Mouse (Mus musculus) mouse embryonic stem cell (cell line): ENCODE measurements around the gene Card9.

ENCODE experiments used
- in situ Hi-C, 2 experiments: fragments of 300-500 bp; cut with MboI; formaldehyde crosslinking; loops; 1 replicate in 1 of 2; 3 replicates in 1 of 2; pipeline ENCODE4 v1.14.3; 2019 to 2020; ENCODE audit warnings: low sequenced_read_pairs in 2 of 2, low pct_unique_long_range_greater_than_20kb in 1 of 2, mixed read lengths in 1 of 2; ENCODE audit not compliant: unreplicated experiment in 1 of 2

Gene Card9

DNA sequence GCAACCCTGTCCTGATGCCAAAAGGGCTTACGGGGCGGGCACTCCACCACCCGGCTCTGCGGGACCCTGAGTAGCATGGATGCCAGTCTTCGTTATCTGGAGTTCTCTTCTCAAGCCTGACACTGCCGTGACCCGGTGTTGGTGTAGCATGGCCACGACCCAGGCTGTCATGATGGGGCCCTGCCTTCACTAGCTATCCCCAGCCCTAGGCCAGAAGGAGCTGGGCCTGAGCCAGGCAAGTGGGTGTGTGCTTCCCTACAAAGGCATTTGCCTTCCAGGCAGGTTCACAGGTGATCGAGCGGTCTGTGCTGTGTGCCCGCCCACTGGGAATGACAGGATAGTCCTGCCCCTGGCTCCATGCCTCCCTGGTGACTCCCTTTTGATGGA lies 44.8 kb downstream of the Card9 start:
- in situ Hi-C loops = loop anchor here (5.0 to 25.0 kb wide), 2 partner anchors 246 kb away; no protein-coding TSS in a partner anchor

DNA sequence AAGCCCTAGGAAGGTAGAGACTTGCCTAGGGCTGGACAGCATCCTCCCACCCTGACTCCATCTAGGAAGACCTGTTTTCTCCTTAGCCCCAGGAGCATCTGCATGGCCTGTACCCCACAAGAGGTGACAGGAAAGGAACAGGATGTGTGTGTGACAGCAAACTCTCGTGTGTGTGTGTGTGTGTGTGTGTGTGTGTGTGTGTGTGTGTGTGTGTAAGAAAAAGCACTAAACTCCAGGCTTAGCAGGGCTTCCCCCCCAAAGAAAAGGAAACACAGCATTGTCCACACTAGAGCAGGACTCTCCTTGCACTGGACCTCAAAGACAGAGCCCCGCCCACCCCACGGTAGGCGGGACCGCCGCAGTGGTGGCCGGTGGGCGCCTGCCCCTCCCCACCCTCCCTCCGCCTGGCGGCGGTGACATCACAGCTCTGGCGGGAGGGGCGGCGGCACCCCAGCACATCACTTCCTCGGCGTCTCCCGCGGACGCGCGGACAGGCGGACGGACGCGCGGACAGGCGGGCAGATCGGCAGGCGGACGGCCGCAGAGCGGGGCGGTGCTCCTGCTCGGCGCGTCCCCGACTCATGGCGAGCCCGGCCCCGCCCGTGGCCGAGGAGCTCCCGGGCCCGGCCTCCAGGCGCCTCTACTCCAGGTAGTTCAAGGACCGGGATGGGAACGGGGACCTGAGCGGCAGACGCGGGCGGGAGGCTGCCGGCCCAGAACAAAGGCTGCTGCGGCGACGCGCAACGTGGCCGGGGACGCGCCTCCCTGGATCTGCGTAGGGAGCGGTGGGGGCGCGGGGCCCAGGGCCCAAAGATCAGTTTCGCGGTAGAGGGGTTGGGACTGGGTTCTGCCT lies 45.4 kb downstream of the Card9 start, which contains the start of gene Gpsm1:
Gene Gpsm1, plus strand, starts transcription at position 444 of the 853 bp plus-strand sequence.
- in situ Hi-C loops = loop anchor here (5.0 to 25.0 kb wide), 2 partner anchors 247 kb away; no protein-coding TSS in a partner anchor

DNA sequence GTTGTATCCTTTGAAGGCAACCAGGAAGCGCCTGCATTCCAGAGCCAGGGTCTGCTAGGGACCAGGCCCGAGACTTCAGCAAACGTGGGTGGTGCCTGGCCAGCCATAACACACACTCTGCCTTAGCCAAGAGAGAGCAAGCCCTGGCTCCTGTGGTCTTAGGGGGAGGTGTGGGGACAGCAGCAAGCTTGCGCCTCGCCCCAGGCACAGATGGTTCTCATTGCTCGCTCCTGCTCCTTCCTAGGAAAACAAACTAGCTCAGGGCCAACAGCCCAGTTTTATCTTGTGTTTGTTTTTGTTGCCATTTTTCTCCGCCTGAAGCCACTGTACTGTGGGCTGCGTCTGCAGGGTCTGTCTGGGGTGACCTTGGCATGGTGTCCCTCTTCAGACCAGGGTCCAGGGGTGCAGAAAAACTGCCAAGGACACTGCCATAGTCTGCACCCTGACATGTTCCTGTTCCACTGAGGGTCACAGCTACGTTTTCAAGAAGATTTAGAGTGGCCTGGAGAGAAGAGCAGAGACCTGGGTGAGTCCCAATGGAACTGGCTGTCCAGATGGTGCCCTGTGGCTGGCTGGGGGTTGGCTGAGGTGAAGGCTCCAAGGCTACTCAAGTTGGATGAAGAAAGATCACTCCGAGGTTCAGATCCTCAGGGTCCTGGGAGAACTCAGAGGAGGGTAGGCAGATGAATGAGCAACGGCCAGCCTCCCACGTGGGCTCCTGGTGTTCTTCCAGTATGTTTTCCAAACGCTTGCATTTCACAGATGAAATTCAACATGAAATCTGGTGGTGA lies 46.2 kb downstream of the Card9 start:
- in situ Hi-C loops = loop anchor here (5.0 to 25.0 kb wide), 2 partner anchors 248 kb away; no protein-coding TSS in a partner anchor

DNA sequence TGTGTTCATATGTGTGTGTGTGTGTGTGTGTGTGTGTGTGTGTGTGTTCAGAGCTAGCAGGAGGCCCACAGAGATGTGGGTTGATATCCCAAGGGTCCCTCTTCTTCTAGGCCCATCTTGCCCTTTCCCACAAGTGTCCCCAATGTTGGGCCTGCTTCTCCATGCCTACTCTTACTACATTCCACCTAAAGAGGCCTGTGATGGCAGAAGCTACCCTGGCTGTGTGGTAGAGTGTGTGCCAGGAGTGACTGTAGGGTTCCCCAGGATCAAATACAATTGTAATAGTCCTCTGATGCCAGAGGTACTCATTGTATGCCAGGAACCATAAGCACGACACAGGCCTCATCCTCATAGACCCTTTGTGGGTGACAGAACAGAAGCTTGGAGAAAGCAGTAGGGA lies 47.3 kb downstream of the Card9 start:
- in situ Hi-C loops = loop anchor here in 1 of 2 experiments (25.0 kb wide), 1 partner anchor 249 kb away; no protein-coding TSS in a partner anchor

DNA sequence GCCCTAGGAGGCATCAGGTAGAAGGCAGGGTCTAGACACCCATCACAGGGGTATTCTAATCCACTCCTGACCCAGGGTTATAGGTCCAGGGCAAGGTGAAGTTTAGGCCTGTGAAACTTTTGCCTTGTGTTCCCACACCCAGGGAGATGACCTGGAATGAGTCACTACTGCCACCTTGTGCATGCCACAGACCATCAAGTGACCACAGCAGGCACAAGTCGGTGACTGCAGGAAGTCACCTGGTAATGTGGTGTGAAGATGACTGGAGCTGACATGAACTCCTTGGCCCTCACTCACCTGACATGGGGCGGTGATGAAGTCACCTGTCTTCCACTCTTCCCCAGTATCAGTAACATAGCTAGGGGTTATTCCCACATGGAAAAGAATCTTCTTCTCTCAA lies 47.9 kb downstream of the Card9 start:
- in situ Hi-C loops = loop anchor here in 1 of 2 experiments (25.0 kb wide), 1 partner anchor 249 kb away; no protein-coding TSS in a partner anchor

DNA sequence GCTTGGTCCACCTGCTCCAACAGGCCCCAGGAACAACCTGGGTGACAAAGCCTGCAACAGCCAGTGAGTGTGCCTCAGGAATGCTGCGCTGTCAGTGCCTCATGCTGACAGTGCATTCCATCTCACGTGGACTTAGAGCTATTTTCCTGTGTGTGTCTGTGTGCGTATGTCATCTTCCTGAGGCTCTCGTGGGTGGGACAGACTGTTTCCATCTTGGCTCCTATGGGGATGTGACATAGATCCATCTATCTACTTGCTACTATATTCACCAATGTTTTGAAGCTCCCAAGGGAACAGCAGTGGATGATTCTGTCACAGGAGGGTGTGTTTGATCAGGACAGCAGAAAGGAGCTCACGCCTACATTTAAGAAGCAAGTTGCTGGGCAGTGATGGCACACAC lies 48.8 kb downstream of the Card9 start:
- in situ Hi-C loops = loop anchor here in 1 of 2 experiments (25.0 kb wide), 1 partner anchor 250 kb away; no protein-coding TSS in a partner anchor

DNA sequence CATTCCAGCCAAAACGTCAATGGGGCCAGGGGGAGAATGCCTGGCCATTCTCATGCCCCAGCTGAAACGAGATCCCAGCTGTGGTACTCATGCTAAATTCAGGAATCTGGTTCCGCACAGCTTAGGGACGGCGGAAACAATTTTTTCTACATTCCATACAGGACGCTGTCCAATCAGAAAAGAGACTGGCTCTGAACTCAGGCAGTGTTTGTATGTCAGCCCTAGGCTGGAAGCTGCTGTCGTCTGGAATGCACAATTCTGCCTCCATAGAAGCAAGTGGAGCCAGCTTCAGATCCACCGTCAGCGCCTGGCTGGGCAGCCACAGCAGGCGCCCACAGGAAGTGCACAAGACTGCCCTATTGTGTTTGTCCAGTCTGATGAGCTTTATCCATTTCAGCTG lies 51.0 kb downstream of the Card9 start:
- in situ Hi-C loops = loop anchor here in 1 of 2 experiments (25.0 kb wide), 1 partner anchor 253 kb away; no protein-coding TSS in a partner anchor

- in situ Hi-C loops = loop anchor here in 1 of 2 experiments (25.0 kb wide), 1 partner anchor 256 kb away; no protein-coding TSS in a partner anchor
Observed at GRCm38 (mm10) chr2:26306702-26307101, 54.0 kb downstream of the Card9 start.

GRCm38 (mm10) chr2:26305555-26305954 lies 55.2 kb downstream of the Card9 start:
- in situ Hi-C loops = loop anchor here in 1 of 2 experiments (25.0 kb wide), 1 partner anchor 257 kb away; no protein-coding TSS in a partner anchor

- in situ Hi-C loops = loop anchor here in 1 of 2 experiments (25.0 kb wide), 1 partner anchor 258 kb away; no protein-coding TSS in a partner anchor
Observed at GRCm38 (mm10) chr2:26304711-26305110, 56.0 kb downstream of the Card9 start.
